Mouse (Mus musculus) midbrain, embryonic 11.5 days (tissue): ENCODE data around the gene Pdf. TPM values are rescaled to one million over a fixed set of nuclear protein-coding genes. Genes with fewer than 3 reads are reported as not detected.
A peak's percentile ranks its signal among the peaks of the same experiment; 100 is the strongest.

Experiments used
- ATAC-seq: fragments of 200-750 bp; cut with Nextera tagmentation; 2 replicates; pipeline ENCODE4 v1.8.0; 2017; ENCODE audit warnings: moderate TSS enrichment, moderate library complexity; ENCODE audit not compliant: low FRiP score
- DNase-seq: peaks from one replicate; pipeline ENCODE4 v3.0.0; 2015; ENCODE audit warnings: low spot score; ENCODE audit errors: missing footprints
- H3K27ac ChIP-seq: fragments of 300-500 bp; sonication (generic); 2 replicates; pipeline ENCODE4 v1.5.1; 2014; ENCODE audit warnings: low read depth, low read length
- H3K27me3 ChIP-seq: fragments of 300-500 bp; sonication (generic); 2 replicates; pipeline ENCODE4 v1.6.1; 2014; ENCODE audit warnings: mild to moderate bottlenecking, low read length, moderate library complexity, mixed read lengths; ENCODE audit not compliant: control insufficient read depth, insufficient read depth
- H3K36me3 ChIP-seq: fragments of 300-500 bp; sonication (generic); 2 replicates; pipeline ENCODE4 v1.6.1; 2014; ENCODE audit warnings: mild to moderate bottlenecking, low read length, moderate library complexity, mixed read lengths; ENCODE audit not compliant: control insufficient read depth, insufficient read depth
- H3K4me1 ChIP-seq: fragments of 300-500 bp; sonication (generic); 2 replicates; pipeline ENCODE4 v1.6.1; 2014; ENCODE audit warnings: low read length; ENCODE audit not compliant: control insufficient read depth, insufficient read depth
- H3K4me2 ChIP-seq: fragments of 300-500 bp; sonication (generic); 2 replicates; pipeline ENCODE4 v1.6.1; 2014; ENCODE audit warnings: mild to moderate bottlenecking, moderate library complexity
- H3K4me3 ChIP-seq: fragments of 300-500 bp; sonication (generic); 2 replicates; pipeline ENCODE4 v1.5.1; 2014; ENCODE audit warnings: low read depth, low read length
- H3K9ac ChIP-seq: fragments of 300-500 bp; sonication (generic); 2 replicates; pipeline ENCODE4 v1.6.1; 2014; ENCODE audit warnings: low read length
- H3K9me3 ChIP-seq: fragments of 300-500 bp; sonication (generic); 2 replicates; pipeline ENCODE4 v1.6.1; 2016; ENCODE audit warnings: low read length; ENCODE audit not compliant: control insufficient read depth
- WGBS: fragments of 180-500 bp; shearing (Covaris S2); extraction: QIAGEN DNeasy Blood & Tissue Kit; methylation state at CpG from one replicate; pipeline ENCODE4 v1.1.7; 2014; 5-methylcytosine and 5-hydroxymethylcytosine counted together
- polyA plus RNA-seq: library from polyadenylated mRNA; unstranded; fragments of >200 nt; fragmentation: Nextera tagmentation; extraction: Ambion mirVana; gene quantifications from 2 replicates; pipeline ENCODE4 v1.2.1, GENCODE M21; 2014

Gene Pdf
- polyA plus RNA-seq, 1 experiment from 2014 or later, result 39.8 TPM

DNA sequence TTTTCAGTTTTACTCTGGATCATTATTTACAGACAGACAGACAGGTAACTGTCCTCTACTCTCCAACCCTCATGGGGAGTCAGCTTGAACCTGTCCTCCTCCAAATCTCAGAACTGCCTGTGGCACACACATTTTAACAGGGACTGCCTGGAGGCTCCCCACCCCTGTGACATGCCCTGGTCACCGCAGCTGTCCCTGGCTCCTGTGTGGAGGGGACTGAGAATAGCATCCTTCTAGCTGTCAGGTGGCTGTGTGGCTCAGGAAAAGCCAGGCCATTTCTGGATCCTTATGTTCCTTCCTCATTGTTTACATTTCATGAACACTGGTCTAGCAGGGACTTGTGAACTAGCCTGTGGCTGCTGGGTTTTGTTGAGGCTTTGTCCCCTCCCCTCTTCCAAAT is 25.7 kb upstream of the Pdf start:
- 96% methylated on average over 1 of the region's 1 CpGs for WGBS
- DNase-seq, result no peak
- Histone ChIP-seq H3K36me3 (peaks cover 25% of the 10 kb centered on the region), H3K4me2 (no peak overlapping the region), H3K27me3 (no peaks in the 10 kb centered on the region), H3K9ac (no peak overlapping the region), H3K9me3 (no peaks in the 10 kb centered on the region), H3K4me1 (no peaks in the 10 kb centered on the region), H3K4me3 (no peak overlapping the region), H3K27ac (no peak overlapping the region)
- no peak for ATAC-seq

DNA sequence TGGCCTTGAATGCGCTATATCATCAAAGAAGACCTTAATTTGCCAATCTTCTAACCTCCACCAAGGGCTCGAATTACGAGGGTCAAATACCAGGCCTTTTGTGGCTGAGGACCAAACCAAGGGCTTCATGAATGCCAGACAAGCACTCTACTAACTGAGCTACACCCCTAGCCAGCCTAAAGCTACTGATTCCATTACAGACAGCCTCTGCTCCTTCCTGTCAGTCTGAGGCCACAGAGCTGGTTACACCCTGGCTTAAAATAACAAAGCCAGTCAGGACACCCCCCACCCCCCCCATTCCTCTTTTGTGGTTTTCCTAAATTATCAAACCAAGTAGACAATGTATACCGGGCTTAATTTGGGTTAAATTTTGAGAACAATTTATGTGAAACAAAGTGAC is 25.3 kb upstream of the Pdf start:
- DNase-seq (no peak), ATAC-seq (no peak)
- Histone ChIP-seq H3K4me2 (no peak overlapping the region), H3K9ac (no peak overlapping the region), H3K4me3 (no peak overlapping the region), H3K9me3 (no peaks in the 10 kb centered on the region), H3K27ac (no peak overlapping the region), H3K4me1 (no peaks in the 10 kb centered on the region), H3K36me3 (peaks cover 23% of the 10 kb centered on the region), H3K27me3 (no peaks in the 10 kb centered on the region)
- WGBS, result 90% methylated on average over 4 of the region's 4 CpGs

GRCm38 (mm10) chr8:107065511-107066496 is 17.4 kb upstream of the Pdf start, which contains the start of gene Tmed6:
Gene Tmed6 (minus strand): TSS chr8:107065644.
- Histone ChIP-seq H3K27me3 (no peaks in the 10 kb centered on the region), H3K36me3 (no peaks in the 10 kb centered on the region; the same call in 1 of the 2 replicates), H3K27ac (no peak within 1 kb of the TSS), H3K4me3 (no peak within 1 kb of the TSS), H3K4me1 (no peaks in the 10 kb centered on the region), H3K9ac (no peak within 1 kb of the TSS), H3K9me3 (no peaks in the 10 kb centered on the region), H3K4me2 (no peak within 1 kb of the TSS)
- ATAC-seq (no peak), DNase-seq (no peak)
- 64% methylated on average over 17 of the region's 17 CpGs for WGBS

- H3K4me1 ChIP-seq, result peaks cover 3% of the 10 kb centered on the region
- DNase-seq (peak; percentile 57), ATAC-seq (no peak)
- H3K36me3 ChIP-seq, result no peaks in the 10 kb centered on the region
- no peaks in the 10 kb centered on the region for H3K9me3 ChIP-seq
- H3K9ac ChIP-seq, result no peak overlapping the region
- no peak overlapping the region for H3K4me3 ChIP-seq
- no peak overlapping the region for H3K27ac ChIP-seq
- 86% methylated on average over 1 of the region's 1 CpGs for WGBS
- H3K4me2 ChIP-seq, result no peak overlapping the region
- H3K27me3 ChIP-seq, result no peaks in the 10 kb centered on the region
Measured at GRCm38 (mm10) chr8:107062613-107063012, 14.2 kb upstream of the Pdf start.

DNA sequence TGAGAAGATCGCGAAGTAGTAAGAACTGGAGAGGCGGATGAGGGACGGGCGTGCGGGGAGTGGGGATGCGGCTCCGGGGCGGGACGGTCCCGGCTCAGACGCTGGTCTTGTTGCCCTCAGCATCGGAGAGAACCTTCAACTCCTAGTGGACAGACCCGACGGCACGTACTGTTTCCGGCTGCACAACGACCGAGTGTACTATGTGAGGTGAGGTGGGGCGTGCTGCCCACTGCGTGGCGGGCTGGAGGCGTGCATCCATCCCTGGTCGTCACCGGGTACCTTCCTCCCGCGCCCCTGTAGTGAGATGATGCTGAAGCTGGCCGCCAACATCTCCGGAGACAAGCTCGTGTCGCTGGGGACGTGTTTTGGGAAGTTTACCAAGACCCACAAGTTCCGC is 8.6 kb upstream of the Pdf start:
- Histone ChIP-seq H3K27me3 (no peaks in the 10 kb centered on the region), H3K9me3 (no peaks in the 10 kb centered on the region), H3K4me3 (peak overlapping the region; percentile 98), H3K4me1 (peaks cover 16% of the 10 kb centered on the region), H3K36me3 (peaks cover 15% of the 10 kb centered on the region), H3K27ac (no peak overlapping the region), H3K9ac (peak overlapping the region; percentile 80), H3K4me2 (peak overlapping the region; percentile 96)
- DNase-seq, result no peak
- under 1% methylated on average over 32 of the region's 33 CpGs for WGBS
- peak; percentile 78 for ATAC-seq

DNA sequence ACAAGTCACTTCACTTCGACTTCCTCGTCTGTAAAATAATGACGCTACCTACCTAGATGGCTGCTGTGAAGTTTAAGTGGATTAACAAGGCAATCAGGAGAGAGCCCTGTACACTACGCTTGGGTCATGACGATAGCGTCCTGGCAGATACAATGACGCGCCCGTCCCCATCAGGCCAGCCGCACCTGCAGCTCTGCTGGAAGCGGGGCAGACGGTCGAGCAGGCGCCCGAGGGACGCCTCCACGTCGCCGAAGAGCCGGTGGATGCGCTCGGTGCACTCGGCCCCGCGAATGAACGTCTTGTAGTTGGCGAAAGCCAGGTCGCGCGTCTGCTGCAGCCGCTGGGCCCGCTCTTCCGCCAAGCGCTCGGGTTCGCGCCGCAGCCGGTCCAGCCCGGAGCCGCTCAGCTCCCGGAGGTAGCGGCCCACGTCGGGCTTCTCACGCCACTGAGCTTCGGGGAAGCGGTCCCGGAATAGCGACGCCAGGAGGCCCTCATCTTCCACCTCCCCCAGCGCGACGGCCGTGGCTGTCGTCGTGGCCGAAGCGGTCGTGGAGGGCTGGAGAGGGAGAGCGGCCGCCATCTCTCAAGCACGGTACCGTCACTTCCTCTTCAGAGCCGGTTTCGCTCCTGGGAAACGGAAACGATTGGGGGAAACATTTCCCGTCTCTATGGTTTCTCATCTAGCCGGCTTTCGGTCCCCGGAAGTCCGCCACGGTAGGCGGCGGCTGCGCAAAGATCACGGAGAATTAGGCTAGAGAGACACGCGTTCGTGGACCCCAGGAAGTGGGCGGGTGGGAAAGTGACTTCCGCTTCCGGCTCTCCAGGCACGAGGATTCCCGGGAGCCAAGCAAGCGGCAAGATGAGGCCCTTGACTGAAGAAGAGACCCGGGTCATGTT is 7.9 kb upstream of the Pdf start, which contains the start of the genes Cog8 and Nip7:
Cog8 (minus strand) TSS at position 614 of the 897 bp plus-strand sequence.
Nip7 (plus strand) TSS at position 802 of the 897 bp plus-strand sequence.
- Histone ChIP-seq H3K4me2 (peak within 1 kb of the TSS; percentile 96), H3K4me1 (peaks cover 16% of the 10 kb centered on the region), H3K36me3 (peaks cover 22% of the 10 kb centered on the region), H3K27ac (0 out of 2 replicates have a peak within 1 kb of the TSS, but pooled peaks have one; percentile 14), H3K27me3 (no peaks in the 10 kb centered on the region), H3K9ac (peak within 1 kb of the TSS; percentile 90), H3K9me3 (no peaks in the 10 kb centered on the region), H3K4me3 (peak within 1 kb of the TSS; percentile 98)
- WGBS, result under 1% methylated on average over 88 of the region's 88 CpGs
- peak; percentile 99 for DNase-seq
- ATAC-seq, result peak; percentile 96

GRCm38 (mm10) chr8:107052046-107052445 is 3.6 kb upstream of the Pdf start:
- no peaks in the 10 kb centered on the region for H3K27me3 ChIP-seq
- no peak overlapping the region for H3K9ac ChIP-seq
- H3K27ac ChIP-seq, result no peak overlapping the region
- no peaks in the 10 kb centered on the region for H3K9me3 ChIP-seq
- no peak overlapping the region for H3K4me2 ChIP-seq
- no peak for ATAC-seq
- peaks cover 24% of the 10 kb centered on the region for H3K36me3 ChIP-seq
- peaks cover 21% of the 10 kb centered on the region for H3K4me1 ChIP-seq
- no peak overlapping the region for H3K4me3 ChIP-seq
- WGBS, result 94% methylated on average over 8 of the region's 8 CpGs
- DNase-seq, result peak; percentile 39

DNA sequence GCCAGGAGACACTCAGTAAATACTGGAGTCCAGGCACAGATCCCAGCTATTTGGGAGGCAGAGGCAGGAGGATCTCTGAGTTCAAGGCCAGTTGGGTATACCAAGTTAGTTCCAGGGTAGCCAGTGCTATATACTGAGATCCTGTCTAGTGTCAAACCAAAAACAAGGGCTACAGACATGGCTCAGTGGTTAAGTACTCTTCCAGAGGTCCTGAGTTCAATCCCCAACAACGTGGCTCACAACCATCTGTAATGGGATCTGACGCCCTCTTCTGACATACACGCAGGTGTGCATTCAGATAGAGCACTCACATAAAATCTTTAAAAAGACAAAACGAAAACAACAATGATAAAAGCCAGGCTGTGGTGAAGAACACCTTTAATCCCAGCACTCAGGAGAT is 1.1 kb upstream of the Pdf start:
- Histone ChIP-seq H3K4me1 (peaks cover 12% of the 10 kb centered on the region), H3K9ac (no peak overlapping the region), H3K36me3 (peaks cover 29% of the 10 kb centered on the region), H3K4me3 (no peak overlapping the region), H3K27me3 (no peaks in the 10 kb centered on the region), H3K9me3 (no peaks in the 10 kb centered on the region), H3K4me2 (no peak overlapping the region; the same call in 1 of the 2 replicates), H3K27ac (no peak overlapping the region)
- DNase-seq, result peak; percentile 81
- WGBS, result 94% methylated on average over 4 of the region's 4 CpGs
- no peak for ATAC-seq
